Mouse (Mus musculus): ENCODE data around the gene Timm10.

DNA sequence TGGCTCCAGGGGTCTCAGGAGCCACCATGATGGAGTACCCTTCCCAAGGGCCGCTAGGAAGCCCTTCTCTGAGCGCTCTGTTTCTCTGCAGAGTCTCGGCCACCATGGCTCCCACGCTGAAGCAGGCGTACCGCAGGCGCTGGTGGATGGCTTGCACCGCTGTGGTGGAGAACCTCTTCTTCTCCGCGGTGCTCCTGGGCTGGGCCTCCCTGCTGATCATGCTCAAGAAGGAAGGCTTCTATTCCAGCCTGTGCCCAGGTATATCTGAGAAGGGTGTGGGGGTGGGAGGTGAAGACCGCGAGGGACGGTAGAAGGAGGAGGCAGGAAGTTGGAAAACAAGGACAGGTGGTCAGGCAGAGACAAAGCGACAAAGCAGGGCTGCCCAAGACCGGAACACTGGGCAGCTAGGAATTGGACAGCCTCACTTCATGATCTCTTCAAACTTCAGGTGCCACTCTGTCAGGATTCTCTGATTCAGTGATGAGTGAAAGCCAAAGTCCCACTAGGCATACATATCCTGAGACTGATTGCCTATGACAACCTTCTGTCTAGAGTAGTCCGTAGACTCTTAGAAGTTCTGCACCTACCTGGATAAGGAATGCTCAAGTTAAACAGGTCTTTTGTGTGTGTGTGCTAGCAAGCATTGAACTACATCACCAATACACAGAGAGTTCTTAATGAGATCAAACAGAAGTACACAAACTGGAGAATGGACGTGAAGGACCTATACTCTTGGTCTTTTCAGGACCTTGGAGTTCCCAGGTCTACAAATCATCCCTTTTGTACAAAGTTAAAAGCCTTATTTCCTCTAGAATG lies 14.2 kb downstream of the Timm10 start:
- no peak for TF ChIP-seq TAL1 (IDR thresholded peaks at IDR 0.05; ENCODE audit: low read length)
- TF ChIP-seq GATA1 (IDR thresholded peaks at IDR 0.05; ENCODE audit: low read length) = no peak

Measured in erythroblast, embryonic 14.5 days (primary cell).